Mouse (Mus musculus): Measurements from ENCODE around the gene Cyb561d2.
A peak's percentile ranks its signal among the peaks of the same experiment; 100 is the strongest.

Cyb561d2 gene

DNA sequence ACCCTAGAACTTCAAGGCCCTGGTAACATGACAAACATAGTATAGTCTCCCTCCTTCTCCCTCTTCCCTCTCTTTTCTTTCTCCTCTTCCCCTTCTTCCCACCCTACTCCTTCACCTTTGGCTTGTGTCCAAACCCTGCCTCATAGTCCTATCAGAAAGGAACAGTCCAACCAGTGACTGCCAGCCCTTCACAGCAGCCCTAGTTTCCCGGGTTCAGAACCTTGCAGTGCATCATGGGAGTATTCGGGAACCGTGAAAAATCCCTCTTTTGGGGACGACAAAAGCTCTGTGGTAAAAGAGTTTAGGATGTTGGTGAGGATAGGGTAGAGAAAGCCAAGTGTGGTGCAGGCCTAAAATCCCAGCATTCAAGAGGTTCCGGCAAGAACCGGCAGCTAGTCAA, 21.7 kb downstream of the Cyb561d2 start:
- no peak for DNase-seq

DNA sequence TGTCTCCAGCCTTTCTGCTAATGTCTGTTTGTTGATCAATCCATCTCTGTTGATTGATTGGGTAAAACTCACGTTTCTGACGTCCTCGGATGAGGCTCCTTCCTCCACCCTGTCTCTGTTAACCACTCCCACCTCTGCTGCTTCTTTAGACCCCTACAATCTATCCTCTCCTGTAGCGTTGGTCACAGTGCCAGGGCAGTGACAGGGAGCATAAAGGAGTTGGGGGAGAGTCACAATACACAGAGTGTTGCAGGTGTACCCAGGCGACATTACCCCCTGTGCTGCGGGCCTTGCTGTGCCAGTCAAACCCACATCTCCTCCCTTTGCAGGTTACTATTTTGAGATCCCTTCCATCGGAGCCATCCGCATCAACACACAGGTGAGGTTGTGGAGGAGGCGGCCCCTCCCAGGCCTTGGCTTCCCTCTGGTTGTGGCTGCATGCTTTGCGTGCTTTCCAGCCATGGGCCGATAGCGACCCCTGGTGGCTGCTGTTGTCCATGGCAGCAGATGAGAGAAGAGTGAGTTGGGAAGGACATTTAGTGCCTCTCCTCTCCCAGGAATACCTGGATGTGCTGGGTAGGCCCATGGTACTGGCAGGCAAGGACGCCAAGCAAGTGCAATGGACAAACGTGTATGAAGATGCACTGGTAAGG, 27.6 kb downstream of the Cyb561d2 start:
- peak; percentile 86 for DNase-seq

DNA sequence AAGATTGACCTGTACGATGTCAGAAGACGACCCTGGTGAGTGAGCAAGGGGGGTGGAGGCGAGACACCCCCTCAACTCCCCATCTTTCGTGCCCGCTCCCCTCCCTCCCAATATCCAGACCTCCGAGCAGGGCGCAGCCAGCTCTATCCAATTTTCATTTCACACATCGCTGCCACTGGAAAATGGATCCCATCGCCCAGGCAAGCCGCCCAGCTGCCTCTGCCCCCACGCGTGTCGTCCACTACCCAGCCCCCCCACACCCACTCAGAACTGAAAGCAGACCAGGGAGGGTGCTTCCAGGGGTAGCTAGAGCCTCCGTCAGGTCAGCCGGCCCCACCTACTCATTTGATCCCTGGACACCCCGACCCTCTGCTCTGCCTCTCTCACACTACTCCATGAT, 29.7 kb downstream of the Cyb561d2 start:
- DNase-seq: no peak

DNA sequence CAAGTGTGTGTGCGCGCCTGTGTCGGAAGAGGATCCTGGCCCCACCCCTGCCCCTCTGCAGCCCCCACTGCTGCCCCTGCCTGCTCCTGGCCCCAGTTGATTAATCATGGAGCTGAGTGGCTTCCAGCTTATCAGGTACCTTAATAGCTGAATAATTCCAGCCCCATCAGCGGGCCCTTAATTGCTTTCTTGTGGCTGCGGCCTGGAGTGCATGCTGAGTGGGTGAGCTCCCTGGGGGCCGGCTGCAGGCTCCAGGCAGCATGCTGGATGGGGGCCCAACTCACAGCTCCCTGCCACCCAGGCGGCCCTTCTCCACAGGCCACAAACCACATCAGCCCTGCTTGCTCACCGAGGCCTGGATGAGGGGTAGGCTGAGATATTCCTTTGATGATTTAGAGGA, 30.6 kb downstream of the Cyb561d2 start:
- no peak for DNase-seq

DNA sequence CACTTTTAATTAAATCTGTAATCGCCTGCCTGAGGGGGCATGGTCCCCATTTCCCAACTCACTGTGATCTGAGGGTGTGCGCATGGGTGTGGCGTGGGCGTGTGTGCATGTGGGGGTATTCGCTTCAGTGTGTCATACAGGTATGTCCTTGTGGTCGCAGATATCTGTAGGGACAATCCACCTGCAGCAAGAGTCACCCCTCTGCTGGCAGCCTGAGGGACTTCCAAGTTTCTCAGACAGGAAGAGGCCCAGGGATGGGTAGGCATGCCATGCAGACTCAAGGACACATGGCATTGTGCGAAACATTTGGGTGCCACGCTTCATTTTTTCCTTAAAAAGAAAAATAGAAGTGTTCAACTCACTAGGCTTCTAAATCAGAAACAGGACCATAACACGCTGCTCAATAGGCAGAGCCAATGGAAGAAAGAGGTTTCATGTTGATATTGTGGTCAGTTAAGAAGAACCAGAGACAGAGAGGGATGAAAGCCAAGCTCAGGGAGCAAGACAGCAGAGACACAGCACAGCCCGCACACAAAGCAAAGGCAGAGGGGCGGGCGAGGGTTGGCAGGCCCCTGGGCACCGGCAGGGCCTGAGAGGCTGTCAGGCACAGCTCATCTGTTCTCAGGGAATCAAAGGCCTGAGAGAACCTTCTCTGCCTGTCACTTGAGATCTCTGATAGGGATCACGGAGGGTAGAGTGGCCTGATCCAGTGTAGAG, 31.5 kb downstream of the Cyb561d2 start:
- DNase-seq: no peak

DNA sequence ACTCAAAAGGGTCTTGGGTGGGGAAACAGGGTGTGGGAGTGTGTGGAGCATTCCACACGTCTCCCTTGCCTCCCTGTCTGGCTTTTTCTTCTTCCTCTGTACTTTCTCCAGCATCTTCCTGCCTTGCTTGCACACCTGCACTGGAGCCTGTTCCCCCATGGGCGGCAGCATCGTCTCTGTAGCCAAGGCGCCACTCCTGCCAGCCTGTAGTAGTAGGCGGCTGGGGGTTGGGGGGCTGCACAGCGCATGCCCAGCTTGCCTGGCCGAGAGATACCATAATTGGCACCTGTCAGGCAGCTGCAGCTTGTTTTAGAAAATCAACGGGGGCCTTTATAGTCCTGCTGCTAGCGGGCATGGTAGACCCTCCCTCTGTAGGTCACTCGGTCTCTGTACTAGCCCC, 33.7 kb downstream of the Cyb561d2 start:
- peak; percentile 37 for DNase-seq

DNA sequence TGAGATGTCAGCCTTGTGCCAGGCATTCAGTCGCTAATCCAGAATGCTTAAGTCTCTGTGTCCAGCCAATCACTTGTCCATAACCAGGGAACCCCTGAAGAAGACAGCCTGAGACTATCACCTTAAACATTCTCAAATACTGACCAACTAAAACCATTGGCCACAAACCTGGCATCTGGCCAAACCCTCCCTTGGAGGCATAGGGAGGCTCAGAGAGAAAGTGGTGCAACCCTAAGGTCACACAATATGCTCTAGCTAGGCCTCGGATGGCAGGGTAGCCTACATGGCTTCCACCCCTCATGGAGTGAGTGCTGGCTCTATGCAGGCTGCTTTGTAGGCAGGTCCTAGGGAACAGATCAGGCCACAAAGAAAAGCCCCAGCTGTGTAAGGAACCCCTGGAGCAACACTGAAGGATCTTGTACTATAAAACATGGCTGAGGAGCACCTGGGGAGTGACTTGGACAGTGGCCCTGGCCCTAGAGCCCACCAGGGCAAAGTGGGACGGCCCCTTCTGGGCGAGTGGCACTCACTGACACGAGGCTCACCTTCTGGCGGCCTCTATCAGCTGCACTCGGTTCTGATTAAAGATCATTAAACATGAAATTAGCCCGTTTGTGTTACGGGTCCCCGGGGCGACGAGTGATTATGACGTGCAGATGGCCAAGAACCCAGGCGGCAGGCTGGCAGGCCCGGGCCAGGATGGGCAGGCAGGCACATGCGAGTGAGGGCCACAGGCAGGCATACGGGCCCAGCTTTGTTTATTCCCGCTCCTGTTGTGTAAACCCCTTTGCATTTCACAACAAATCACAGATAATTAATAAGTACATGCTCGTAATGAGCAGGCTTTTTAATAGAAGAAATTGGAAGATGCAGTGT, 37.1 kb downstream of the Cyb561d2 start:
- no peak for DNase-seq

DNA sequence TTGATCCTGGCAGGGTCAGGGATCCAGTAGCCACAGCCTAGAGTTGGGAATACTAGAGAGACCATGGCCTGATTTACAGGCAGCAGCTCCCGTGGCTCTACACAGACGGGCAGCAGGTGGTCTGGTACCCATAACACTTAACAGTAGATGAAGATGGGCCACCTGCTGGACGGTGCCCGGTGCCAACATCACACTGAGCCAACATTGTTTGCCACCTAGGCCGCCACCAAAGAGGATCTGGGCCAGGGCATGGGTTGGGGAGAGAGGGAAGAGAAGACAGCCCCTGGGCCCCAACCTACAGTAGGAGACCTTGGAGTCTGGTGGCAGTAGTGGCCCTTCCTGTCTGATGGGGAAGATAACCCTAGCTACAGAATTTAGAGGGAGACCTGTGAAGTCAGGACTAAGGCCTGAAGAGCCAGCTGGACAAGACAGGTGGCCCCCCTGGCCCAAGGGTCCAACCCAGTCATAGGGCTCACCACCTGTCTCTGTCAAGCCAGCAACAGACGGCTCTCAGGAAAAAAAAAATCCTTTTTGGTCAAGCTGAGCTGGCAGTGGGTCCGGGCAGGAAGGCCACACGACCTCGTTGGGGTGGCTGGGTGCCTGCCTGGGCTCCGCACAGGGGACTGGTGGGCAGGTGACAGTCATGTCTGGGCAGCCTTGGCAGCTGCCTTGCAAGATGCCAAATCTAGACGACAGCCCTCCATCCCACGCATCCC, 39.7 kb downstream of the Cyb561d2 start:
- no peak for DNase-seq

DNA sequence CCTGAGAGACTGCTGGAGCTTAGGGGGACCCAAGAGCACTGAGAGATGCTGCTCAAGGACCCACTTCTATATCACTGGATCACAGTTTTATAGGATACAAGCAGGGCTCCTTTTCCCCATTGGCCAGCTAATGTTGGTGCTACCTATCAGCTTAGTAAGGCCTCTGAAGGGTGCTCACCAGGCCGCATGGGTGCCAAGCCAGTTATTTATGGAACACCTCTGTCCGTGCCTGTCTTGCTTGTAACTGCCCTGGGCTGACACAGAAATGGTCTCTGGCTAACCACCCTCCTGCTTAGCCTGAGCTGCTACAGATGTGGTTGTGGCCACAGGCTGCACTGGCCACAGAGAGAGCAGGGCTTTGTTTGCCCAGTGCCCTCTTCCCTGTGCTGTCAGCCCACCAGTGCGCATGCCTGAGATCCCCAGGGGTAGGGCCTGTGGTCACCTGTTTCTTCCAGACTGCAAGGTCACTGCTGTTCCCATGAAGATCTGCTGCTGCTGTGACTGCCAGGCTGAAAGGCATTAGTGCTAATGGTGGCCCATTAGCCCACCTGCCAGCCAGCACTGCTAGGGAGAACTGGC, 41.2 kb downstream of the Cyb561d2 start:
- no peak for DNase-seq

DNA sequence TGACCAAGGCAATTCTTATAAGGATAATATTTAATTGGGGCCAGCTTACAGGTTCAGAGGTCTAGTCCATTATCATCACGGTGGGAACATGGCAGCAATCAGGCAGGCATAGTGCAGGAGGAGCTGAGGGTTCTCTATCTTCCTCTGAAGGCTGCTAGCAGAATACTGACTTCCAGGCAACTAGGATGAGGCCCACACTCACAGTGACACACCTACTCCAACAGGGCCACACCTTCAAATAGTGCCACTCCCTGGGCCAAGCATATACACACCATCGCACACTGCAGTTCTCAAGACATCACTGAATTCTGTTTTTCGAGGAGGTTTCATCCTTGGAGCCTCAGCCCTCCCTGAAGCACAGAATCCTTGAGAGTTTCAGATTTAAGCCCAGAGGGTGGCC, 45.6 kb downstream of the Cyb561d2 start:
- no peak for DNase-seq

DNA sequence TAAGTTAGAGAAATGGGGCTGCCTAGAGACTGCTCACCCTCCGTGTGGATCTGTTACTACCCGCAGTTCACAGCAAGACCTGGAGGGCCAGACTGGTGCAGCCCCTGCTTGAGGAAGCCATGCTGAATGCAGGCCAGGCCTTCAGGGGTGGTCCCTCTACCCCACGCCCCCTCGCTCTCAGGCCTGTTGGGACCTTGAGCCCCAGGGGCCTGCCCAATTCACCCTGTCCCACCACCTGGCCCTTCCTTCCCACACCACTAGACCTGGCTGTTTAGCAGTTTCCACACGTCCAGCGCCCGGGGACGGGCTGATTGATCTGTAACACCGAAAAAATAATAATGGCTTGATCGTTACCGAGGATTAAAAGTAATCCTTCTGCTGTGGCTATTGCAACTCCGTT, 47.8 kb downstream of the Cyb561d2 start:
- no peak for DNase-seq

DNA sequence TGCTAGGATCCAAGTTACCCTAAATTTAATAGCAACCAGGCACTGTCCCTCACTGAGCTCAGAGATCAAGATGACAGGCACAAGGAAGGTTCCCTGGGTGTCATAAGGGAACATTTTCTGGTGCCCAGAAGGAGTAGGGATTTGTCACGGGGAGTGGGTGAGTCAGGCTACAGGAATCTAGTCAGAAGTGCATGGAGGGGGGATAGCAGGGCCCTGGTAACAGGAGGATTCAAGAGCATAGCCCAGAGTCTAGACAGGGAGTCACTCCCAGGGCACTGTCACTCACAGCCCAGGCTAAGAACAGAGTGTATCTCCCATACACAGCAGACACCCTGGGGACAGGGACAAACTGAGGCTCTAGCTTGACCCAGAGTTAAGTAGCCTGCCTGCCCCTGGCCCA, 48.5 kb downstream of the Cyb561d2 start:
- no peak for DNase-seq

DNA sequence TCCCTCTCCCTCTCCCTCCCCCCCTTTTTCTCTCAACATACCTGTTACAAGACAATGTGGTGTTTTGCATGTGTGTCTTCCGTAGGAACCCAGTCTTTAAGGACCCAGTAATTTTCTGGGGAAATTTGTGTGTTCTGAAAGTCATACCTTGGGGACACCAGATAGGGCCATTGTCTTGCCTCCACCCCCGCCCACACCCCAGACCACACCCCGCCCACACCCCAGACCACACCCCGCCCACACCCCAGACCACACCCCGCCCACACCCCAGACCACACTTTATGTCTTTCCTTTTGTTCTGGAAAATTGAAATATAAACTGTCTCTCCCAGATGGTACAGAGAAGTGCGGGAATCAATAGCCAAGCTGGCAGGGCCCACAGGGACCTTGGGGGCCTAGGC, 51.4 kb downstream of the Cyb561d2 start:
- no peak for DNase-seq

DNA sequence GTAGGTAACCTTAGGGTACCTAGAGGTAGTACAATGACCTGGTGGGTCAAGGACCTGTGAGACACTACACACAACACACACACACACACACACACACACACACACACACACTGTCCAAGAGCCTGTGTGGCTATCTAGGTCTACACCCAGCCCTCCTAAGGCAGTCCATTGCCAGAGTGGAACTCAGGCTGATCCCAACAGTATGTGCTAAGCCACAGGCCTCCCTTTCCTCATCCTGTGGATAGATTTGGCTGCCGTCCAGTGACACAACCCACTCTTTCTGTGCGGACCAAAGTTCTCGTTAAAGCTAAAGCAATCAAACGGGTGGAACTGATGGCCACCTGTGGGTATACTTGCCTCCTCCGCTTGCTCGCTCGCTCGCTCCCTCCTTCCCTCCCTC, 51.8 kb downstream of the Cyb561d2 start:
- DNase-seq: no peak
